Mouse (Mus musculus): ENCODE results near the gene Prrg2.

DNA sequence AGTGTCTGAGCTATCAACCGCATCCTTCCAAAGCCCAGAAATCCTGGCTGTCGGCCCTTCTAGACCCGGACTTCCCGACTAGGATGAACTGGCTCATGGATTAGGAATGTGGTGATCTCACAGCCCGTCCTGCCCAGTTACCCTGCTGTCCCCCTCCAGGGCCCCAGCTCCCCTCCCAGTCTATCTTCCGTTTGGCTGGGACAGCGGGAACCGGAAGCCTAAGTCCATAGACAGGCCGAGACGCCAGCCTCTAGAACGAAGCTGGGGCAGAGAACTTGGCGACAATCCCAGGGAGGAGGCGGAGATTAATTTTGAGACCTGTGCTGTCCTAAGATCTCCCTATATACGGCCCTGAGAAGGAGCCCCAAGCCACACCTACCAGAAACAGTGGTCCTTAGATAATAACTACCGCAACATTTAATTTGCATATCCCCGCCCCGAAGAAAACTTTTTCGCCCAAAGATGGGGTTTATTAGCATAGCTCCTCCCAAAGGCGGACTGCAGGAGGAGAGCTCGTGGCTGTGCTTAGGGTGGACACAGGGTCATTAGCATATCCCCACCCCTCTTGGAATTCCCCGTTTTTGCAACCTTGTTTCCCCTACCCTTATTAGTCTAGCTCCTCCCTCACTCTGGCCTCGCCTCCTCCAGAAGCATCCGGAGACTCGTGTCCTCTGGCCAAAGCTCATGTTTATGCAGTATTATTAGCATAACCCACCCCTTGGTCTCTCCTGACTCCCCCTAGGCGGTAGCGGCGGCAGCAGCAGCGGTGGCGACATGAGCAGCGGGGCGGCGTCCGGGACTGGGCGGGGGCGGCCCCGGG is 45.0 kb downstream of the Prrg2 start, which contains the start of gene Rras:
- no peak for TF ChIP-seq CTCF (IDR thresholded peaks at IDR 0.05; ENCODE audit: borderline replicate concordance, control insufficient read depth, extremely low read depth, insufficient read depth, low read length, poor library complexity)
- TF ChIP-seq POLR2A (IDR thresholded peaks at IDR 0.05; ENCODE audit: control insufficient read depth, extremely low read depth, insufficient read depth, low read length, poor library complexity) = no peak

All from thymus, adult 2 months (tissue).